Mouse (Mus musculus): ENCODE results near the gene Kat8.

DNA sequence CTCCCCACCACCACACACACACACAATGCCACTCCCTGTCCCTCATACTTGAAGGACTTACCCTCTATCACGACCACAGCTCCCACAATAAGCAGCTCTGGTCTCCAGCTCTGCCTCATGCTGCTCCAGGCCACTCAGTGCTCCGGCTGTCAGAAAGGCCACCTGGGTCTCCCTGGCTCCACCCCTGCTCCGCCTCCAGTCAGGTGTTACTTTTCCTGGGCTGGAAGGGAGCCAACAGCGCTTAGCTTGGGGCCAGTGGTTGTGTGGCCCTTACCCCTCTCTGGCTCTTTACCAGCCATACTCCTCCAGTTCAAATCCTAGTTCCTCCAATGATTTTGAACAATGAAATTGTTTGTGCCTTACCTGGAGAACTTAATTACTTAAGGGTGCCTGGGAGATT lies 21.5 kb upstream of the Kat8 start, which contains the start of gene Prss53:
- no peak for TF ChIP-seq CTCF (IDR thresholded peaks at IDR 0.05; ENCODE audit: low read depth, low read length)
- no peak for TF ChIP-seq POLR2A (IDR thresholded peaks at IDR 0.05; ENCODE audit: borderline replicate concordance, low read depth, low read length)

Data from bone marrow macrophage, adult 2 months (primary cell).